Mouse (Mus musculus): ENCODE data around the gene Gpbar1. TPM values are rescaled to one million over a fixed set of nuclear protein-coding genes. Genes with fewer than 3 reads are reported as not detected.
A peak's percentile ranks its signal among the peaks of the same experiment; 100 is the strongest.

The Gpbar1 gene
- polyA plus RNA-seq, 1 experiment from 2014 or later: not detected

- Histone ChIP-seq H3K27ac (replicated peaks) (no peak overlapping the region), H3K9me3 (no peaks in the 10 kb centered on the region), H3K4me2 (replicated peaks) (no peak overlapping the region), H3K36me3 (peaks cover 27% of the 10 kb centered on the region), H3K9ac (replicated peaks) (no peak overlapping the region), H3K4me1 (peaks cover 9% of the 10 kb centered on the region), H3K4me3 (no peak overlapping the region), H3K27me3 (no peaks in the 10 kb centered on the region)
- 93% methylated on average over 2 of the region's 2 CpGs for WGBS
- no peak for ATAC-seq (ENCODE audit: low FRiP score, low read depth)
These were observed 11.4 kb downstream of the Gpbar1 start for GRCm38 (mm10) chr1:74289740-74290139.

- Histone ChIP-seq H3K27ac (replicated peaks) (no peak overlapping the region), H3K4me2 (replicated peaks) (no peak overlapping the region), H3K9me3 (no peaks in the 10 kb centered on the region), H3K4me1 (peaks cover 13% of the 10 kb centered on the region), H3K9ac (replicated peaks) (no peak overlapping the region), H3K27me3 (no peaks in the 10 kb centered on the region), H3K36me3 (peaks cover 27% of the 10 kb centered on the region), H3K4me3 (no peak overlapping the region)
- 92% methylated on average over 5 of the region's 5 CpGs for WGBS
- ATAC-seq (ENCODE audit: low FRiP score, low read depth): no peak
These were observed 11.8 kb downstream of the Gpbar1 start for GRCm38 (mm10) chr1:74290141-74290540.

- no peaks in the 10 kb centered on the region for H3K9me3 ChIP-seq
- WGBS: 89% methylated on average over 11 of the region's 11 CpGs
- peaks cover 31% of the 10 kb centered on the region for H3K36me3 ChIP-seq
- no peak overlapping the region for H3K4me2 ChIP-seq (replicated peaks)
- H3K4me1 ChIP-seq: peaks cover 15% of the 10 kb centered on the region
- H3K27me3 ChIP-seq: no peaks in the 10 kb centered on the region
- no peak overlapping the region for H3K27ac ChIP-seq (replicated peaks)
- no peak for ATAC-seq (ENCODE audit: low FRiP score, low read depth)
- H3K4me3 ChIP-seq: no peak overlapping the region
- H3K9ac ChIP-seq (replicated peaks): no peak overlapping the region
These were observed 14.1 kb downstream of the Gpbar1 start for GRCm38 (mm10) chr1:74292331-74293020.

GRCm38 (mm10) chr1:74293306-74293960 is 15.1 kb downstream of the Gpbar1 start:
- Histone ChIP-seq H3K9ac (replicated peaks) (no peak overlapping the region), H3K27me3 (no peaks in the 10 kb centered on the region), H3K27ac (replicated peaks) (no peak overlapping the region), H3K36me3 (peaks cover 31% of the 10 kb centered on the region), H3K4me1 (peaks cover 15% of the 10 kb centered on the region), H3K4me3 (no peak overlapping the region), H3K9me3 (no peaks in the 10 kb centered on the region), H3K4me2 (replicated peaks) (no peak overlapping the region)
- no peak for ATAC-seq (ENCODE audit: low FRiP score, low read depth)
- WGBS: 92% methylated on average over 8 of the region's 8 CpGs

GRCm38 (mm10) chr1:74294090-74294643 is 15.8 kb downstream of the Gpbar1 start:
- Histone ChIP-seq H3K9me3 (no peaks in the 10 kb centered on the region), H3K9ac (replicated peaks) (no peak overlapping the region), H3K27ac (replicated peaks) (no peak overlapping the region), H3K36me3 (peaks cover 24% of the 10 kb centered on the region; the same call in 1 of the 2 replicates), H3K4me1 (peaks cover 15% of the 10 kb centered on the region), H3K4me2 (replicated peaks) (no peak overlapping the region), H3K4me3 (no peak overlapping the region), H3K27me3 (no peaks in the 10 kb centered on the region)
- 91% methylated on average over 3 of the region's 3 CpGs for WGBS
- ATAC-seq (ENCODE audit: low FRiP score, low read depth): no peak

- Histone ChIP-seq H3K4me3 (no peak overlapping the region), H3K4me2 (replicated peaks) (0 out of 2 replicates have a peak overlapping the region, but pooled peaks have one; percentile 27), H3K4me1 (peaks cover 15% of the 10 kb centered on the region), H3K27ac (replicated peaks) (peak overlapping the region; percentile 79), H3K9me3 (no peaks in the 10 kb centered on the region), H3K36me3 (peaks cover 24% of the 10 kb centered on the region; the same call in 1 of the 2 replicates), H3K27me3 (no peaks in the 10 kb centered on the region), H3K9ac (replicated peaks) (peak overlapping the region; percentile 12; the same call in 1 of the 2 replicates)
- 89% methylated on average over 6 of the region's 6 CpGs for WGBS
- ATAC-seq (ENCODE audit: low FRiP score, low read depth): peak; percentile 28; the same call in 1 of the 2 replicates
These were observed 16.5 kb downstream of the Gpbar1 start for GRCm38 (mm10) chr1:74294733-74295455.

GRCm38 (mm10) chr1:74295456-74296171 is 17.3 kb downstream of the Gpbar1 start:
- Histone ChIP-seq H3K9me3 (no peaks in the 10 kb centered on the region), H3K4me2 (replicated peaks) (peak overlapping the region; percentile 27; the same call in 1 of the 2 replicates), H3K36me3 (peaks cover 16% of the 10 kb centered on the region; the same call in 1 of the 2 replicates), H3K27me3 (no peaks in the 10 kb centered on the region), H3K4me3 (no peak overlapping the region), H3K27ac (replicated peaks) (peak overlapping the region; percentile 79), H3K4me1 (peaks cover 15% of the 10 kb centered on the region), H3K9ac (replicated peaks) (peak overlapping the region; percentile 12)
- peak; percentile 76 for ATAC-seq (ENCODE audit: low FRiP score, low read depth)
- 20% methylated on average over 9 of the region's 9 CpGs for WGBS

GRCm38 (mm10) chr1:74296477-74296876 is 18.1 kb downstream of the Gpbar1 start:
- no peaks in the 10 kb centered on the region for H3K27me3 ChIP-seq
- H3K4me1 ChIP-seq: peaks cover 15% of the 10 kb centered on the region
- H3K4me2 ChIP-seq (replicated peaks): no peak overlapping the region
- no peak overlapping the region; the same call in 1 of the 2 replicates for H3K9ac ChIP-seq (replicated peaks)
- H3K4me3 ChIP-seq: no peak overlapping the region
- H3K27ac ChIP-seq (replicated peaks): peak overlapping the region; percentile 79; the same call in 1 of the 2 replicates
- H3K36me3 ChIP-seq: peaks cover 13% of the 10 kb centered on the region; the same call in 1 of the 2 replicates
- no peaks in the 10 kb centered on the region for H3K9me3 ChIP-seq
- no peak for ATAC-seq (ENCODE audit: low FRiP score, low read depth)
- WGBS: 69% methylated on average over 6 of the region's 6 CpGs

- Histone ChIP-seq H3K9me3 (no peaks in the 10 kb centered on the region), H3K4me2 (replicated peaks) (no peak overlapping the region), H3K27ac (replicated peaks) (no peak overlapping the region), H3K4me1 (peaks cover 15% of the 10 kb centered on the region), H3K27me3 (0 out of 2 replicates have a peak, but pooled peaks cover 3% of the 10 kb centered on the region), H3K9ac (replicated peaks) (no peak overlapping the region), H3K36me3 (peaks cover 13% of the 10 kb centered on the region; the same call in 1 of the 2 replicates), H3K4me3 (no peak overlapping the region)
- 66% methylated on average over 3 of the region's 3 CpGs for WGBS
- ATAC-seq (ENCODE audit: low FRiP score, low read depth): no peak
These were observed 18.9 kb downstream of the Gpbar1 start for GRCm38 (mm10) chr1:74297269-74297668.

- H3K9ac ChIP-seq (replicated peaks): no peak overlapping the region
- no peak overlapping the region for H3K4me2 ChIP-seq (replicated peaks)
- WGBS: 84% methylated on average over 5 of the region's 5 CpGs
- H3K4me1 ChIP-seq: peaks cover 16% of the 10 kb centered on the region
- no peaks in the 10 kb centered on the region for H3K9me3 ChIP-seq
- H3K27ac ChIP-seq (replicated peaks): no peak overlapping the region
- H3K4me3 ChIP-seq: no peak overlapping the region
- peaks cover 10% of the 10 kb centered on the region; the same call in 1 of the 2 replicates for H3K27me3 ChIP-seq
- H3K36me3 ChIP-seq: peaks cover 8% of the 10 kb centered on the region; the same call in 1 of the 2 replicates
- no peak for ATAC-seq (ENCODE audit: low FRiP score, low read depth)
These were observed 19.9 kb downstream of the Gpbar1 start for GRCm38 (mm10) chr1:74298157-74298750.

- no peak for ATAC-seq (ENCODE audit: low FRiP score, low read depth)
- no peak overlapping the region for H3K4me2 ChIP-seq (replicated peaks)
- 79% methylated on average over 5 of the region's 5 CpGs for WGBS
- H3K27me3 ChIP-seq: peaks cover 17% of the 10 kb centered on the region
- H3K36me3 ChIP-seq: peaks cover 4% of the 10 kb centered on the region; the same call in 1 of the 2 replicates
- no peak overlapping the region for H3K27ac ChIP-seq (replicated peaks)
- peaks cover 23% of the 10 kb centered on the region for H3K4me1 ChIP-seq
- H3K9me3 ChIP-seq: no peaks in the 10 kb centered on the region
- H3K9ac ChIP-seq (replicated peaks): no peak overlapping the region
- no peak overlapping the region for H3K4me3 ChIP-seq
These were observed 20.6 kb downstream of the Gpbar1 start for GRCm38 (mm10) chr1:74298996-74299395.

Measured in midbrain, embryonic 12.5 days (tissue).